Mouse (Mus musculus) limb, embryonic 10.5 days (tissue): Measurements from ENCODE around the gene B3galnt1. TPM values are rescaled to one million over a fixed set of nuclear protein-coding genes. Genes with fewer than 3 reads are reported as not detected.
"Not testable (repeated sequence)": the region's sequence is repeated elsewhere in the genome, so short reads cannot be mapped to it uniquely, and the experiment has no call there.

Experiments used
- DNase-seq: peaks from one replicate; pipeline ENCODE4 v3.0.0-alpha.2; 2017; ENCODE audit warnings: low spot score
- H3K27ac ChIP-seq: fragments of 300-500 bp; sonication (generic); 2 replicates; pipeline ENCODE4 v1.5.1; 2016; ENCODE audit warnings: mild to moderate bottlenecking
- H3K27me3 ChIP-seq: fragments of 300-500 bp; sonication (generic); 2 replicates; pipeline ENCODE4 v1.6.1; 2016; ENCODE audit warnings: low read depth, mild to moderate bottlenecking; ENCODE audit not compliant: poor library complexity, severe bottlenecking
- H3K36me3 ChIP-seq: fragments of 300-500 bp; sonication (generic); 2 replicates; pipeline ENCODE4 v1.6.1; 2016; ENCODE audit warnings: mild to moderate bottlenecking, moderate library complexity
- H3K4me1 ChIP-seq: fragments of 300-500 bp; sonication (generic); 2 replicates; pipeline ENCODE4 v1.6.1; 2016
- H3K4me3 ChIP-seq: fragments of 300-500 bp; sonication (generic); 2 replicates; pipeline ENCODE4 v1.5.1; 2016; ENCODE audit warnings: mild to moderate bottlenecking, moderate library complexity
- H3K9me3 ChIP-seq: fragments of 300-500 bp; sonication (generic); replicated peaks from 2 replicates; pipeline ENCODE4 v1.6.1; 2016; ENCODE audit warnings: mild to moderate bottlenecking
- WGBS: fragments of 180-500 bp; shearing (Covaris S2); methylation state at CpG from one replicate; pipeline ENCODE4 v1.1.7; 2016; 5-methylcytosine and 5-hydroxymethylcytosine counted together
- polyA plus RNA-seq: library from polyadenylated mRNA; unstranded; fragments of >200 nt; fragmentation: Nextera tagmentation; extraction: Ambion mirVana; gene quantifications from 2 replicates; pipeline ENCODE4 v1.2.1, GENCODE M21; 2016

Gene B3galnt1
- polyA plus RNA-seq, 1 experiment from 2014 or later: 23.0 TPM

DNA sequence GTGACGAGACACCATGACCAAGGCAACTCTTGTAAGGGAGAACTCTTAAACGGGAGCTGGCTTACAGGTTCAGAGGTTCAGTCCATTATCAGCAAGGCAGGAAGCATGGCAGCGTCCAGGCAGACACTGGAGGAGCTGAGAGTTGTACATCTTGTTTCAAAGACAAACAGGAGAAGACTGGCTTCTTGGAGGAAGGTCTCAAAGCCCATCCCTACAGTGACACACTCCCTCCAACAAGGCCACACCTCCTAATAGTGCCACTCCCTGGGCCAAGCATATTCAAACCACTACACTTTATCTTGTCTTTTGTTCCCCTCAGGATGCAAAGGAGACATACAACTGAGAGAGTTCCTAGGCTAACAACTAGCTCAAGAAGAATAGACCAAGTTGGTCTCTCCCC is 2.6 kb downstream of the B3galnt1 start:
- Histone ChIP-seq H3K27ac (no peak overlapping the region), H3K4me3 (no peak overlapping the region), H3K36me3 (0 out of 2 replicates have a peak, but pooled peaks cover 3% of the 10 kb centered on the region), H3K4me1 (peaks cover 16% of the 10 kb centered on the region), H3K9me3 (no peaks in the 10 kb centered on the region), H3K27me3 (0 out of 2 replicates have a peak, but pooled peaks cover 9% of the 10 kb centered on the region)
- no peak for DNase-seq
- WGBS: 89% methylated on average over 3 of the region's 3 CpGs

DNA sequence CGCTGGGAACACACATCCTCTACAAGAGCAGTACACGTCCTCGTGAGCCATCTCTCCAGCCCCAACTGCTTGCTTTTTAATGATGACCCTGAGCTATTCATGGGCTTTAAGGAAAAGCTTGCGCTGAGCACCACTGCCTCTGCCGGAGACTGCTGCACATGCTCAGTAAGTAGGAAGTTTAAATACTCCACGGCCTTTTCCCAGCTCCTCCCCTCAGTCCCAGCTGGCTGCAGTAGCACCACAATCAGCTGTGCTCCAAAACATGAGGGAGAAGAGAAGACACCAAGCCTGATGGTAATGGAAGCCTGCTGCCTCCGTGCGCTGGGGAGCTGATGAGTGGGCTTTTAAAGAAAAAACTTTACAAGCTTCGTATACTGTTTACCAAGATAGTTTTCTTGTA is 4.7 kb downstream of the B3galnt1 start:
- no peak overlapping the region for H3K27ac ChIP-seq
- DNase-seq: no peak
- H3K36me3 ChIP-seq: 0 out of 2 replicates have a peak, but pooled peaks cover 3% of the 10 kb centered on the region
- peaks cover 13% of the 10 kb centered on the region for H3K4me1 ChIP-seq
- H3K9me3 ChIP-seq: 0 out of 2 replicates have a peak, but pooled peaks cover 2% of the 10 kb centered on the region
- WGBS: 76% methylated on average over 9 of the region's 9 CpGs
- H3K4me3 ChIP-seq: no peak overlapping the region
- H3K27me3 ChIP-seq: 0 out of 2 replicates have a peak, but pooled peaks cover 2% of the 10 kb centered on the region

DNA sequence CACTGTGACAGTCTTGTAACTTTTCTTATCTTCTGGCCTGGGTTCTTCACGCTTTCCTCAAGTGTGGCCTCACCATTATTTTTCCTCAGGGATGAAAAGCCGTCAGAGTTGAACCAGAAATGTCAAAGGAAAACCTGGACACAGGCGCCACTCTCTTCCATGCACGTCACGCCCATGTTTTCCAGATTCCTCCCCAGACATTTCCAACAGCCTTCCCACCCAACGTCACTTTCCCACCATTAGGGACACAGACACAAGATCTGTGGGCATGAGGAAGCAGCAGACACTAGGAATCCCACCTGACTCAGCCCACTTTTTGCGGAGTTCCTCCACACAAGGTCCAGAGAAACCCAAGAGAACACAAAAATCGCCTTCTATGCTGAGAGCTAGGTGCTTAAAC is 5.3 kb downstream of the B3galnt1 start:
- Histone ChIP-seq H3K27ac (no peak overlapping the region), H3K4me1 (peaks cover 11% of the 10 kb centered on the region; the same call in 1 of the 2 replicates), H3K4me3 (no peak overlapping the region), H3K9me3 (0 out of 2 replicates have a peak, but pooled peaks cover 2% of the 10 kb centered on the region), H3K36me3 (0 out of 2 replicates have a peak, but pooled peaks cover 3% of the 10 kb centered on the region), H3K27me3 (no peaks in the 10 kb centered on the region)
- no peak for DNase-seq
- WGBS: 91% methylated on average over 8 of the region's 8 CpGs

DNA sequence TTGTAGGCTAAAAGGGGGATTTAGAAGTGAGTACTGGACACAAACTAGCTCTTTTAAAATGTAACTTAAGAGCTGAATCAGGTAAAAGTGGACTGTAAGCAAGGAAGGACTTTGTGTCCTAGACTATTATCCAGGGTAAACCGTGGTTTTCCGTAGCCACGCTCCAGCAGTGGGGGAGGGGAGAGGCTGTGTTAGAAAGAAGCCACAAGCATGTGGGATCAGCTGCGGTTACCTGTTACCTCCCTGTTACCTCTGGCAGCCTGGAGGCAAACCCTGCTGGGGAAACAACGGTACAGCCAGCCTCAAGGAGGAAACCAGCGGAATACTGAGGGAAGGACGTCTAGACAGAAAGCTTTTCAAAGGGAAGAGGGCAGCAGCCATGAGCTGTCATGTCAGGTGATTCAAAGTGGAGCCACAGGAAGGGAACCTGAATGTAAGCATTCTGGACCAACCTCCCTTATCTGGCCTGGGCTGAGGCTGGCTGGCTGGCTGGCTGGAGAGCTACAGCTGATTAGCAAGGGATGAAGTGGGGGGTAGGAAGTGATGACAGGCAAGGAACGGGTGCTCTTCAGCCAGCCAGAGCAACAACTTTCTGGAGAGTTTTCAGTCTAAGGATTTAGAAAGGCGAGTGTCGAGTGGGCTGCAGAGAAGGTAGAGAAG is 10.5 kb downstream of the B3galnt1 start:
- 45% methylated on average over 10 of the region's 10 CpGs for WGBS
- Histone ChIP-seq H3K27me3 (no peaks in the 10 kb centered on the region), H3K9me3 (0 out of 2 replicates have a peak, but pooled peaks cover 2% of the 10 kb centered on the region), H3K36me3 (0 out of 2 replicates have a peak, but pooled peaks cover 3% of the 10 kb centered on the region), H3K4me3 (no peak overlapping the region), H3K4me1 (peaks cover 7% of the 10 kb centered on the region; the same call in 1 of the 2 replicates), H3K27ac (no peak overlapping the region)
- no peak for DNase-seq

DNA sequence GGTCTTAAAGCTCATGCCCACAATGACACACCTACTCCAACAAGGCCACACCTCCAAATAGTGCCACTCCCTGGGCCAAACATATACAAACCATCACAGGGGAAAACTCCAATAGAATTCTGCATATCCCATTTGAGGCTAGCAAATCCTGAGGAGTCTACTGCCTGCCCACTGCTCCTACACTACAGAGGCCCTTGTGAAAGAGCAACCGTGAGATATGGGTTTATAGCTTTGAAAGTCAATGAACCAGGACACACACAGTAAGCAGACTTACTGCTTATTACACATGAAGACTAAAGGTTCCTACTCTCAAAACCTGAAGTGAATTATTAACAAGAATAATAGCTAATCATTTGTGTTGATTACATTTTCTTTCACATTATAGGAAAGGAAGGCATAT is 15.0 kb downstream of the B3galnt1 start:
- DNase-seq: no peak
- peaks cover 7% of the 10 kb centered on the region; the same call in 1 of the 2 replicates for H3K4me1 ChIP-seq
- no peak overlapping the region for H3K27ac ChIP-seq
- WGBS: 95% methylated on average over 1 of the region's 1 CpGs
- no peaks in the 10 kb centered on the region for H3K9me3 ChIP-seq
- H3K4me3 ChIP-seq: no peak overlapping the region
- H3K36me3 ChIP-seq: peaks cover 3% of the 10 kb centered on the region; the same call in 1 of the 2 replicates
- no peaks in the 10 kb centered on the region for H3K27me3 ChIP-seq

DNA sequence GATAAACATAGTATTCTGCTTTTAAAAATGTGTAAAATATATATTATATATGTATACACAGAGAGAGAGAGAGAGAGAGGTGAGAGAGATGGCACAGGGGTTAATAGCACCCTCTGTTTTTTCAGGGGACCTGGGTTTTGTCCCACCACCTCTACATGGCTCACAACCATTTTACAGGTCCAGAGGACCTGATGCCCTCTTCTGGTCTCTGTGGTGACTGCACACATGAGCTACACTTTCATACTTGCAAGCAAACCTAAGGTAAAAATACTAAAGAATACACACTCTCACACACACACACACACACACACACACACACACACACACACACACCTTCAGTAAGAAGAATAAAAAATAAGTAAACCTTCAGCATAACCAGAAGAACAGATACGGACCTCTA is 20.0 kb downstream of the B3galnt1 start:
- peaks cover 28% of the 10 kb centered on the region for H3K36me3 ChIP-seq
- WGBS: 100% methylated on average over 1 of the region's 1 CpGs
- no peaks in the 10 kb centered on the region for H3K27me3 ChIP-seq
- no peak for DNase-seq
- H3K4me1 ChIP-seq: no peaks in the 10 kb centered on the region
- no peaks in the 10 kb centered on the region for H3K9me3 ChIP-seq
- no peak overlapping the region for H3K4me3 ChIP-seq
- no peak overlapping the region for H3K27ac ChIP-seq

DNA sequence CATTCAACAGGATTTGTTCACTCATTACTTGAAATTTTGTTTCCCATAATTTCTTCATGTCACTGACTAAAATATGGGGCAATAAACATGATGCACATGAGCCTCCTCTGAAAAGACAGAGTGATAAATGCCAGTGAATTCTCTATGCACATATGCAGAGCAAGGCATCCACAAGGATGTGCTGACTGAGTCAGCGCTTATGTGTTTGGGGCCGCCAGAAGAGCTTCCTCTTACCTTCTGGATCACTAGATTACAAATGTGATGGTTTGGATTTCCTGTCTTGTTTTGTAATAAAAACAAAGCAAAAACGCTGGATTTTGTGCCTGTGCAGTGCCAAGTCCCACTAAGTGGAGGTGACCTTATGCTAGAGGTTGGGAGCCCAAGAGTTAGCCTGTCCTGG is 22.0 kb downstream of the B3galnt1 start:
- no peaks in the 10 kb centered on the region for H3K27me3 ChIP-seq
- H3K4me1 ChIP-seq: no peaks in the 10 kb centered on the region
- H3K36me3 ChIP-seq: peaks cover 29% of the 10 kb centered on the region
- DNase-seq: no peak
- no peak overlapping the region for H3K4me3 ChIP-seq
- no peak overlapping the region for H3K27ac ChIP-seq
- no peaks in the 10 kb centered on the region for H3K9me3 ChIP-seq
- 93% methylated on average over 3 of the region's 3 CpGs for WGBS

DNA sequence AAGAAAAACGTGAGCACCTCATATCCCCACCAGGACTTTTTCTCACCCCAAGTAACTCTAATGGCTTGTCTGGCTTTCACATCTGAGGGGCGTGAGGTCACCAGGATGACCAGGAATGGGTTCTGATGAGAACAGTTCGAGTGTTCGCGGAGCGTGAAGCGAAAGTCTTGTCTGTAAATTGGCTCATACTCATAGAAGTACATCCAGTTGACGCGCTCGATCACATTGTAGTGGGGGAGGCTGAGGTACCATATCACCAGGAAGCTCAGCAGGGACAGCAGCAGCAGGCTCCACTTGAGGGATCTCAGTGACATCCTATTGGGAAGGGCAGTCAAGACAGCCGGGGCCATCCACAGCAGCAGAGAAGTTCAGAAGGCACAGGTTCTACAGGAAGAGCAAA is 23.2 kb downstream of the B3galnt1 start:
- Histone ChIP-seq H3K4me1 (no peaks in the 10 kb centered on the region), H3K27me3 (no peaks in the 10 kb centered on the region), H3K36me3 (peaks cover 29% of the 10 kb centered on the region), H3K27ac (no peak overlapping the region), H3K4me3 (no peak overlapping the region), H3K9me3 (no peaks in the 10 kb centered on the region)
- 96% methylated on average over 11 of the region's 11 CpGs for WGBS
- DNase-seq: no peak

DNA sequence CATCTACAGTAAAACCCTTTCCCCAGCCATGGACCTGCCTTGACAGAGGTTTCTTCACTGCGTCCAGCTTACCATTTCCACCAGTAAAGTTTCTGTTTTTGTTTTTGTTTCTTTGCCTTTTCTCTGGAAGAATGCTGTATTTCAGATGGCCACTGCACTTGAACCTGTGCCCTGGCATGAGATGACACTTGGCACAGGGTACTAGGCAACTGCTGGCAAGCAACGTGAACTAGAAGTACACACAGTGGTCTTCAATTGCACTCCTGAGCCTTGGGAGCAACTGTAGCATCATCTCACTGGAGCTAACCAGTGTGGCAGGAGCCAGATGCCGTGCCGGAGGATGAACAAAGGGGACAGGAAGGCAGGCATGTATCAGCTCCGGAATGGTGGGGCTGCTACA is 26.2 kb downstream of the B3galnt1 start:
- no peaks in the 10 kb centered on the region for H3K27me3 ChIP-seq
- H3K4me3 ChIP-seq: no peak overlapping the region
- WGBS: 95% methylated on average over 5 of the region's 5 CpGs
- no peaks in the 10 kb centered on the region for H3K4me1 ChIP-seq
- no peak for DNase-seq
- no peaks in the 10 kb centered on the region for H3K9me3 ChIP-seq
- H3K36me3 ChIP-seq: peaks cover 20% of the 10 kb centered on the region
- H3K27ac ChIP-seq: no peak overlapping the region

DNA sequence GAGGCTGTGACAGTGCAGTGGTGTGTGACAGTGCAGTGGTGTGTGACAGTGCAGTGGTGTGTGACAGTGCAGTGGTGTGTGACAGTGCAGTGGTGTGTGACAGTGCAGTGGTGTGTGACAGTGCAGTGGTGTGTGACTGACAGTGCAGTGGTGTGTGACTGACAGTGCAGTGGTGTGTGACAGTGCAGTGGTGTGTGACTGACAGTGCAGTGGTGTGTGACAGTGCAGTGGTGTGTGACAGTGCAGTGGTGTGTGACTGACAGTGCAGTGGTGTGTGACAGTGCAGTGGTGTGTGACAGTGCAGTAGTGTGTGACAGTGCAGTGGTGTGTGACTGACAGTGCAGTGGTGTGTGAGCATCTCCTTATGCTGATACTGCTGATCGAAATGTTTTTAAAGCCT is 33.2 kb downstream of the B3galnt1 start:
- not testable (repeated sequence) for H3K27me3 ChIP-seq, H3K4me1 ChIP-seq, H3K4me3 ChIP-seq, DNase-seq, H3K9me3 ChIP-seq, H3K36me3 ChIP-seq, H3K27ac ChIP-seq
- 82% methylated on average over 1 of the region's 1 CpGs for WGBS

DNA sequence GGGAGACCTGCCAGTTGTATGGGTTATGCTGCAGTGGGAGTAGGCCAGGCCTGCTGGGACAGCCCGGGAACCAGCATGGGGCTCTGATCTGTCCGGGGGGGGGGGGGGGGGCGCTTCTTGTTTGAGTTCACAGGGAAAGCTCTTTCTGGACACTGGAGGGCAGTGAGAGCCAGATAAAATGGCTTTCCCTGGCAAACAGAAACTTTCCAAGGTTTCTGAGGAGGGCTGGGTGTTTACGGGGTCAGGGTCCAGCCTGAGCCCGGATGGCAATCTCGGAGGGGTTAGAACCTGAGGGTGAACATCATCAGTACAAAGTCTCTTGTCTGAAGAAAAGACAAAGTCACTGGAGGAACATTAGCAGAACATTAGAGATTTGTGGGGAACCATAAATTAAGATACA is 35.4 kb downstream of the B3galnt1 start:
- 87% methylated on average over 5 of the region's 6 CpGs for WGBS
- H3K36me3 ChIP-seq: no peaks in the 10 kb centered on the region
- no peaks in the 10 kb centered on the region for H3K9me3 ChIP-seq

DNA sequence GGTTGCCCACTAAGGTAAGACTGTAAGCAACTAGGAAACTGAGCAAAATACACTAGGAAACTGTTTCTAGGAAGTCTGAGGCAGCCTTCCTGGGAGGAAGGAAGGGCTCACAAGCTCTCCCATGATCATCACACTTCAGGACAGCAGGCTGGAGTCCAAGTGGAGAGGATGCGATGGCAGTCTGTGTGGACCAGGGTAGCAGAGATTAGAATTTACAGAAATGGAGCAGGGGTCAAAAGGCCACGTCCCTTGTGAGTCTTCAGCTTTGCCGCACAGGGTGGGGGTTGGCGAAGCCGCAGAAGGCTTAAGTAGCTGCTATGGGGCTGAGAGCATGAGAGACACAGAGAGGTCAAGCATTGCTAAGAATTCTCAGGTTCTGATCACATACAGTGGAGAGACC is 37.1 kb downstream of the B3galnt1 start:
- no peaks in the 10 kb centered on the region for H3K36me3 ChIP-seq
- WGBS: 79% methylated on average over 5 of the region's 5 CpGs
- no peak for DNase-seq
- H3K4me1 ChIP-seq: peaks cover 16% of the 10 kb centered on the region
- H3K9me3 ChIP-seq: no peaks in the 10 kb centered on the region
- no peak overlapping the region for H3K4me3 ChIP-seq
- H3K27me3 ChIP-seq: no peaks in the 10 kb centered on the region
- H3K27ac ChIP-seq: no peak overlapping the region

More for the DNA sequence above, 35.4 kb downstream of the B3galnt1 start:
- Histone ChIP-seq H3K27ac (no peak overlapping the region), H3K4me3 (no peak overlapping the region), H3K27me3 (no peaks in the 10 kb centered on the region), H3K4me1 (peaks cover 11% of the 10 kb centered on the region)
- no peak for DNase-seq

DNA sequence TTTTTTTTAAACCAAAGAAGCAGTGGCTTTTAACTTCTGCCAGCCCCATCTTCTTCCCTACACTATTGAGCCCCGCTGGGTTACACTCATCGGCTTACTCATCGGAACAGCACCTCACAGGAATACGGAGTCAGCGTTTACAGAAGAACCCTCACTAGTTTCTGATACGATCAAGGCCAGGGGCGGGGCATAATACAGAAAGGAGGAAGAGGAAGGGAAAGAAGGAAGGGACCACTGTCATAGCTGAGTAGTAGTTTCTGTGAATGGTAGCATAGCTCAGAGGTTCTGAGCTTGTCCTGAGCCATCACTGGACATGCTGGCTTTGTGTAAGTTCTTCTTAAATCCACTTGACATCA is 38.8 kb downstream of the B3galnt1 start:
- Histone ChIP-seq H3K36me3 (no peaks in the 10 kb centered on the region), H3K27ac (no peak overlapping the region), H3K27me3 (no peaks in the 10 kb centered on the region), H3K4me3 (no peak overlapping the region), H3K4me1 (peaks cover 16% of the 10 kb centered on the region), H3K9me3 (no peaks in the 10 kb centered on the region)
- no peak for DNase-seq
- WGBS: 91% methylated on average over 7 of the region's 7 CpGs
